Mouse (Mus musculus): ENCODE measurements around the gene Scn2a.

DNA sequence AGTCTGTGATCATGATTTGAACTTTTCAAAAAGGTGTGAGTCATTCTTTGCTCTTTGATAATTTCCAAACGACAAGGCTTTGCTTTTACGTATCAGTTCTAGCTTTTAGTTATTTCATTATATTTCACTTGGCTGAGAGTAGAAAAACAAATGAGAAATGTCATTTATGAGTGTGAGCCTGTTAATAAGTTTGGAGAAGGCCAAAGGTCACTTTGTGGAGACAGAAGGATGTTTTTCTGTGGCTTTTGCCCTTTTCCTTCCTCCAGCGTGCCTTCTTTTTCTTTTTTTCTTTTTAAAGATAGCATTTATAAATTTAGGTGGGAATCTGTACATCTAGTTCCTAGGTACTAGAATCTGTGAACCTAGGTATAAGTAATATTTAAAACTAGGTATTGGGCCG lies 36.5 kb downstream of the Scn2a start:
- TF ChIP-seq POLR2A (IDR thresholded peaks at IDR 0.05; ENCODE audit: borderline replicate concordance, extremely low read depth, low read depth, low read length), result no peak
- no peak for TF ChIP-seq CTCF (IDR thresholded peaks at IDR 0.05; ENCODE audit: insufficient read depth, low read length)
